Mouse (Mus musculus): Measurements from ENCODE around the gene Ugt1a7c.
"Not testable (repeated sequence)": the region's sequence is repeated elsewhere in the genome, so short reads cannot be mapped to it uniquely, and the experiment has no call there.

The Ugt1a7c gene

DNA sequence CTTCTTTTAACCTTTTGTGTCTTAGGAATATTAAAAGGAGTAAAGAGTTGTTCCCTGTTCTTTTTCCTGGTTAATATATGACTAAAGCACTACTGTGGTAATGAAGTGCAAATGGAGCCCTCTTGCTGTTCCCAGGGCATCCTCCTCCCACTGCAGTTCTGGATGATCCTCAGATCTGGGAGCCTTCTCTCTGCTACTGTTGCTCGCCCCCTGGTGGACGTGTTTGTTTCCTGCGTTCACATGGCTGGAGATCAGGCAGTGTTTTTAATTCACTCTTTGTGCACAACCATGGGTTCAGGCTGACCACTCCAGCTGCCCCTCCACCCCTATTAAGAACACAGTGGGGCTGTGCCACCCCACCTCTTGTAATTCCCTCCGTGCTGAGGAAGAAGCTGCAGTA lies 25.7 kb downstream of the Ugt1a7c start:
- DNase-seq (ENCODE audit: low spot score), result not testable (repeated sequence)

DNA sequence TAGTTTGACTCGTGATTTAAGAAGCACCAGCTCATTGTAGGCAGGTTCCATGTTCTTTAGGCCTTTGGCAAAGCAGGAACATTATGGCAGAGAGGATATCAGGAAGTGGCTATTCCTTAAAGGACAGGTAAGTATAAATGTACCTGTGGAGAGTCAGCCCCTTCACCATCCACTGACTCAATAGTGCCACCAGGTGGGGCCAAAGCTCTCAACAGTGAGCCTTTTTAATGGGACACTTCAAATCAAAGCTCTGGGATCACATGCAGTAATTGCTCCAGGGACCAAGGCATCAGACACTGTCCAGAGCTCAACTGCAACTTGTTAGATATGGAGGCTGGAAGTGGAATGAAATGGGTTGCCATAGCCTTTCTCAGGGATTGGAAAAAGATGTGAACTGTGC lies 26.7 kb downstream of the Ugt1a7c start:
- DNase-seq (ENCODE audit: low spot score), result not testable (repeated sequence)

DNA sequence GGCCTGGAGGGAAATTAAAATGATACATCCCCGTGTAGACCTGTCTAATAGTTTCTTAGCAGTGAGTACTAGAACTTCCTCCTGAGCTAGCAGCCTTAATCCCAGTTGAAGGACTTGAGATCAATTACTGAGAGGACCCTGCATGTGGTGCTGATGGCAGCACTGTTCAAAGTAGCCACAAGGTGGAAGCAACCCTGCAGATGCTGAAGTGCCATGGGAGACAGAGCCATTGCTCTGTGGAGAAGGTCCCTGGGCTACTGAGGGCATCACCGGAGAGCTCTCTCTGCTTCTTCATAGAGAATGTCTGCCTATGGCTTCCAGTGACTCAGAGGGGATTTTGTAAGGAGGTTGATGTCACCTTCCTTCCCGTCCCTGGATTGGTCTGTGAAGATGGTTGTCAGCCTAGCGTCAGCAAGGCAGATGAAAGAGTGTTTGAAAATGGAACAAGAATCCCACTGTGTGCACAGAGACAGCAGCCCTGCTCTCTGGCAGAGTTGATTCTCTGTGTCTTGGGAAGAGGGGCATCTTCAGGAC lies 31.0 kb downstream of the Ugt1a7c start:
- DNase-seq (ENCODE audit: low spot score), result not testable (repeated sequence)

DNA sequence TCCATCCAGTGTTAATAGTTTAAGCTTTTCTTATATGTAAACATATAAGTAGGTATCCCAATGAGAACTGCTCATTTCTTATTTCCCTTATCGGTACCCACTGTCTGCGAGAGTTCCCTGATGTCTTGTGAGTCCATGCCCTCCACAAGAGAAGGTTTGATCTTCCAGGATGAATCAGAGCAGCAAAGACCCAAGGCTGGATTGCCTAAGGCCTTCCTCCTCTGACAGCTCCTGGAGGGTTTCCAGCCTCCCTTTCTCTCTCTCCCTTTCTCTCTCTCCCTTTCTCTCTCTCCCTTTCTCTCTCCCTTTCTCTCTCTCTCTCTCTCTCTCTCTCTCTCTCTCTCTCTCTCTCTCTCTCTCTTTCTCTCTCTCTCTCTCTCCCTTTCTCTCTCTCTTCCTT lies 34.2 kb downstream of the Ugt1a7c start:
- DNase-seq (ENCODE audit: low spot score), result not testable (repeated sequence)

DNA sequence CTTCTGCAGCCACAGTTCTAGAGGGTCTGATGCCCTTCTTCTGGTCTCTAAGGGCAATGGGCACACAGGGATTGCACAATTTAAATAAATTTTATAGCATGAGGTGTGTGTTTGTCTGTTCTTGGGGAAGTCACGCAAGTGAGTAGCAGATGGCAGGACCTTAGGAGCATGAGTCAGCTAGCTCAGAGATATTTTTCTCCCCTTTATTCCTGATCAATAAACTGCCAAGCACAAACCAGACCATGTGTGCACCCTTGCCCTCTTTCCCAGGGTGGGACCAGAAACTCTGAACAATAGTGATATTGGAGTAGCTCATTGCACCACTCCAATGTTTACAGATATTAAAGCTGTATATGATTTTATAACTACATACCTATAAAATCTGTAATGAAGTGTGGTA lies 35.4 kb downstream of the Ugt1a7c start:
- DNase-seq (ENCODE audit: low spot score), result not testable (repeated sequence)

DNA sequence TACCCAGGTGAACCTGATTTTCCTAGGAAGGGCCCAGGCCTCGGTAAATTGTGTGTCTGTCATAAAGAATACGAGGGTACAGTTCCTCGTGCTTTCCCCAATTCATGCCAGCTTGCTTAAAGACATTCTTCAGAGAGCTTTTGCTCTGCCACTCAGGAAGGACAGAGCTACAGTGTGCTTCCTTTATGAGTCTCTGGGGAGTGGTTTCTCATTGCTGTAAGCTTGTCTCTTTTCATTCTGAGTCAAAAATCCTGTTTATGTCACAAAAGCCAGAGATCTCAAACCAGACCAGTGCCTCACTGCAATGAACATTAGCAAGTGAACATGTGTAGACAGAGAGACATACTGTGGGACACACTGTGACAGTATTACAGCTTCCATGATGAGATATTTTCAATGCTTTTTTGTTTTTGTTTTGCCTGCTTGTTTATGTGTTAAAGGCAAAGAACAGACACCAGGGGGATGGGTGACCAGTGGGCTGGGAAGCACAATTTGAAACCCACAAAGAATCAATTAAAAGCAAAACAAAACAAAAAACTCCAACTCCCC lies 39.1 kb downstream of the Ugt1a7c start:
- DNase-seq (ENCODE audit: low spot score), result no peak

DNA sequence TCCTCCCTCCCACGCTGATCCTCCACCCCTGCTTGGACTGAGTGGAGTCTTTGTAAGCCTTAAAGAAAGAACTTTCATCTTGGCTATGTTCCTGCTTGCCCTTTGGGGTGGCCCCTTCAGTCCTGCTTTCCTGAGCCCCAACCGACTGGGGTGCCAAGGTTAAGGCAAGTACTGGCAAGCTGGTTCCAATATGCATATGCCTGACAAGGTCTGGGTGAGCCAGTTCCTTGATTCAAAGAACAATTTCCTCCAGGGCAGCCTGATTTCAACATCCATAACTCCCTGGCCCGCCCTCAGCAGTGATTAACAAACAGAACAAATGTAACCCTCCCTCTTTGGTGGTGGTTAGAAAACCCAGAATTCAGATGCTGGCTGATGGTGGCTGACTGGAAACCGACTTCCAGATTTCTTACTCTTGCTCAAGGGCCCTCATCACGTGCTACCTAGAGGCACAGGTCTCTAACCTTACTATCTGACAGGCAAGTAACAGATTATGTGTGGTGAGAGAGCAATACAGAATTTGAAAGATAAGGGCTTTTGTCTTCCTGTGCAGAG lies 39.7 kb downstream of the Ugt1a7c start, which contains the start of gene Ugt1a6a:
Ugt1a6a (plus strand) TSS at position 353 of the 555 bp plus-strand sequence.
- DNase-seq (ENCODE audit: low spot score), result peak; percentile 33

DNA sequence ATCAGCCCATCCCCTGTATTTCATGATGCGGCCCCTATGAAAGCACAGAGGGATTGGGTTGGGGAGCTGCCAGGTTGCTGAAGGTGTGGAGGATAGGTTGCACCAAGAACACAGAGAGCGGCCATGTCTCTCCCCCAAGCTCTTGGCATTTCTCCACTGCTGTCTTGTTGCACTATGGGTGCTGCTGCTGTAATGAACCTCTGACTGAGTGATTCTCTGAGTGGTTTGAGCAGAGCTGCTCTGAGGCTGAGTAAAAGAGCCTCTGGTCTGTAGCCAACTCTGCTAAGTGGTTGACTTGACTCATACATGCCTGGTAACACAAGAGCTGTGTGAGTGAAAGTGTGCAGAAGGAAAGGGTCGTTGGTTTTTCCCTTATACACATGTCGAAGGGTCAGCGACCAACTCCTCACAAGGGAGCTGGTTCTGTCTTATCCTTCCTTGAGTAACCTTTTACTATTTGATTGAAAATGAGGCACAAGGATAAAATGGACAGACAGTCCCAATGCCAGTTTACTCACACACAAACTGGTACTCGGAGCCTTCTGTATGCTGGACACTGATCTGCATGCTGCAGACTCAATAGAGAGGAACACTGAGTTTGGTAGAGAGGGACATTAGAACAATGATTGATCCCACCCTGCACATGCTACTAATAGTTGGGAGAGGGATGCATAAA lies 40.5 kb downstream of the Ugt1a7c start:
- DNase-seq (ENCODE audit: low spot score), result not testable (repeated sequence)

DNA sequence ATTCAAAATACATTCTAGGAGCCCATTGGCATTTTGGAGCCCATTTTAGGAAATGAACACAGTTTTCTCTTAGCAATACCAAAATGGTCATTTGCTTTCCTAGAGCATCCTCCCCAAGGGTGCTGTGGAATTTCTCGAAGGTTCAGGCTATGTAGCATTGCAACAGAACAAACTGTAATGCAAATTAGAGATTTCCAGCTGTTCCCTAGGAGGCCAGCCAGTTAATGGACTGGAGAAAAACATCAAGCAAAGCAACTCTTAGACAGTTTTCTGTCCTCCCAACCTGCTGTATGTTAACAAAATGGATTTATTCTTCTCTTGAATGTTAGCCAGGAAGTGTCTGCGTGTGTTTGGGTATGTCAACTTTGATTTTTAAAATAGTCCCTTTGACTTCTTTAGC lies 41.8 kb downstream of the Ugt1a7c start:
- no peak for DNase-seq (ENCODE audit: low spot score)

DNA sequence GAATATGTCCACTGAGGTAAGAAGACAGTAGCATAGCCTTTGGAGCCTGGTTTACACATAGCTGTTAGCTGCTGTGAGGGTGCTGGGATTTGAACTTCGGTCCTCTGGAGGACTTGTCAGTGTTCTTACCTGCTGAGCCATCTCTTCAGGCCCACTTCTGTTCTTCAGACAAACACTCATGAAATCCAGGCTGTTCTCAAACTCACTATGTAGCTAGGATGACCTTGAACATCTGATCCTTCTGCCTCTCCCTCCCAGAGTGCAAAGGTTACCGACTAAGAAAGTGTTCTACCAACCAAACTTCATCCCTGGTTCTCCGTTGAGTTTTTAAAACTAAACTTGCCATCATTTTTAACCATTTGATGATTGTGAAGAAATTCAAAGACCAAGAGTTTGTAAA lies 42.4 kb downstream of the Ugt1a7c start:
- no peak for DNase-seq (ENCODE audit: low spot score)

DNA sequence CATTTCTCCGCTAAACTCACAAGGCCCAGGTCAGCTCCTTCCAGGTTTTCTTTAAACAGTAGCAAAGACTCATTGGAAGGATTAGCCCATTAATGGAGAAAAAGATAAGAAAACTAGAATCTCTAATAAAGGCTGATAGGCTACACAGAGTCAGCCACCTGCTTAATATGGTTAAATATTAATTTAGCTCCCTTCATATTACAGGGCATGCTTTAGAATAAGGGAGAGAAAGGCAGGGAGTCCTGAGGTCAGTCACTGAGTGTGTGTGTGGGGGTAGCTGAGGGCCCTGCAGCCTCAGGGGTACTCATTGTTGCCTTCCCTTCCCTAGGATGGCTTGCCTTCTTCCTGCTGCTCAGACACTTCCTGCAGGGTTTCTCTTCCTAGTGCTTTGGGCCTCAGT lies 43.3 kb downstream of the Ugt1a7c start:
- no peak for DNase-seq (ENCODE audit: low spot score)

DNA sequence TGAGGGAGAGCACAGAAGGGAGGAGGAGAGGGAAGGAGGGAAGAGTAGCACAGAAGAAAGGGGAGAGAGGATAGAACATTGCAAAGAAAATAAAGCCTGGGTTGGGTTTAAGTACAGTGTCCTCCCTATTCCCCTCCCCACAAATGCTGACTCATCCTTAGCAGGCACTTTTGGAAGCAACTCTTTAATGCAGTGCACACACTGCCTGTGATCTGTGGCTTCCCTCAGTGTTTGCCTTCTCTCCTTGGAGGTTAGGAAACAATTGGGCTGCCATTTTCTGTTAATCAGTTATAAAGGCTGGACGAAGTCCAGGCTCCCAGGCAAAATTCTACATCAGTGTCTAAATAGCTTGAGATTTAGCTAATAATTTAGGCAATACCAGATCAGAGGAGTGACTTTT lies 45.6 kb downstream of the Ugt1a7c start:
- not testable (repeated sequence) for DNase-seq (ENCODE audit: low spot score)

DNA sequence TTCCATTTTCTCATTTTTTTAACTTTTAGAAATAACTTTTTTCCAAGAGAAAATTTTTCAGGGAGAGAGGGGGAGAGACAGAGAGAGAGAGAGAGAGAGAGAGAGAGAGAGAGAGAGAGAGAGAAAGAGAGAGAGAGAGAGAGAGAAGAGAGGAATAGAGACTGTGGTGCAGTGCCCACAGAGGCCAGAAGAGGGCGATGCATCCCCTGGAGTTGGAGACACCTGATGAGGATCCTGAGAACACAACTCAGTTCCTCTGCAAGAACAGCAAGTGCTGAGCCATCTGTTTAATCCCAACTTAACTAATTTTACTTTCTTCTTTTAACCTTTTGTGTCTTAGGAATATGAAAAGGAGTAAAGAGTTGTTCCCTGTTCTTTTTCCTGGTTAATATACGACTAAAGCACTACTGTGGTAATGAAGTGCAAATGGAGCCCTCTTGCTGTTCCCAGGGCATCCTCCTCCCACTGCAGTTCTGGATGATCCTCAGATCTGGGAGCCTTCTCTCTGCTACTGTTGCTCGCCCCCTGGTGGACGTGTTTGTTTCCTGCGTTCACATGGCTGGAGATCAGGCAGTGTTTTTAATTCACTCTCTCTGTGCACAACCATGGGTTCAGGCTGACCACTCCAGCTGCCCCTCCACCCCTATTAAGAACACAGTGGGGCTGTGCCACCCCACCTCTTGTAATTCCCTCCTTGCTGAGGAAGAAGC lies 49.3 kb downstream of the Ugt1a7c start:
- DNase-seq (ENCODE audit: low spot score), result peak; percentile 51

DNA sequence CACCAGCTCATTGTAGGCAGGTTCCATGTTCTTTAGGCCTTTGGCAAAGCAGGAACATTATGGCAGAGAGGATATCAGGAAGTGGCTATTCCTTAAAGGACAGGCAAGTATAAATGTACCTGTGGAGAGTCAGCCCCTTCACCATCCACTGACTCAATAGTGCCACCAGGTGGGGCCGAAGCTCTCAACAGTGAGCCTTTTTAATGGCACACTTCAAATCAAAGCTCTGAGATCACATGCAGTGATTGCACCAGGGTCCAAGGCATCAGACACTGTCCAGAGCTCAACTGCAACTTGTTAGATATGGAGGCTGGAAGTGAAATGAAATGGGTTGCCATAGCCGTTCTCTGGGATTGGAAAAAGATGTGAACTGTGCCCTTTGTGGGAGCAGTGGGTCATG lies 50.4 kb downstream of the Ugt1a7c start:
- not testable (repeated sequence) for DNase-seq (ENCODE audit: low spot score)

DNA sequence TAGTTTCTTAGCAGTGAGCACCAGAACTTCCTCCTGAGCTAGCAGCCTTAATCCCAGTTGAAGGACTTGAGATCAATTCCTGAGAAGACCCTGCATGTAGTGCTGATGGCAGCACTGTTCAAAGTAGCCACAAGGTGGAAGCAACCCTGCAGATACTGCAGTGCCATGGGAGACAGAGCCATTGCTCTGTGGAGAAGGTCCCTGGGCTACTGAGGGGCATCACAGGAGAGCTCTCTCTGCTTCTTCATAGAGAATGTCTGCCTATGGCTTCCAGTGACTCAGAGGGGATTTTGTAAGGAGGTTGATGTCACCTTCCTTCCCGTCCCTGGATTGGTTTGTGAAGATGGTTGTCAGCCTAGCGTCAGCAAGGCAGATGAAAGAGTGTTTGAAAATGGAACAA lies 55.3 kb downstream of the Ugt1a7c start:
- not testable (repeated sequence) for DNase-seq (ENCODE audit: low spot score)

DNA sequence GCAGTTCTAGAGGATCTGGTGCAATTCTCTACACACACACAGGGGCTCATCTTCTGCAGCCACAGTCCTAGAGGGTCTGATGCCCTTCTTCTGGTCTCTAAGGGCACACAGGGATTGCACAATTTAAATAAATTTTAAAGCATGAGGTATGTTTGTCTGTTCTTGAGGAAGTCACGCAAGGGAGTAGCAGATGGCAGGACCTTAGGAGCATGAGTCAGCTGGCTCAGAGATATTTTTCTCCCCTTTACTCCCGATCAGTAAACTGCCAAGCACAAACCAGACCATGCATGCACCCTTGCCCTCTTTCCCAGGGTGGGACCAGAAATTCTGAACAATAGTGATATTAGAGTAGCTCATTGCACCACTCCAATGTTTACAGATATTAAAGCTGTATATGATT lies 63.6 kb downstream of the Ugt1a7c start:
- no peak for DNase-seq (ENCODE audit: low spot score)

DNA sequence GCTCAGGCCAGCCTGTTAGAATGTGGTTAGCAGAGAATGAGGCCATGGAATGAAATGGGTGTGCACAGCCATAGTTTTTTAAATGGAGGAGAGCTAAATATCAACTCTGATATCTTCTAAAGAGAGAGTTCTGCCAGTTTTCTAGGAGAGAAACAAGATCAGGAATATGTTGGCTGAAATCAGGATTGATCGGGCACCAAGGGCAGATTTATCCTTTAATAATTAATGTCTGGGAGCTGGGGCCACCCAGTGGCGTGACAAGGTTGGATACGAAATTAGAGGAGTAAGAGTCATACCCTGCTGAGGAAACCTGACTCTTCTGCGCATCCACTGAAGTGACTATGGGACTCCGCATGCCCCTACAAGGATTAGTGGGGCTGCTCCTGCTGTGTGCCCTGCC lies 70.8 kb downstream of the Ugt1a7c start, which contains the start of gene Ugt1a5:
Ugt1a5 (plus strand) TSS at position 302 of the 400 bp plus-strand sequence.
- no peak for DNase-seq (ENCODE audit: low spot score)

DNA sequence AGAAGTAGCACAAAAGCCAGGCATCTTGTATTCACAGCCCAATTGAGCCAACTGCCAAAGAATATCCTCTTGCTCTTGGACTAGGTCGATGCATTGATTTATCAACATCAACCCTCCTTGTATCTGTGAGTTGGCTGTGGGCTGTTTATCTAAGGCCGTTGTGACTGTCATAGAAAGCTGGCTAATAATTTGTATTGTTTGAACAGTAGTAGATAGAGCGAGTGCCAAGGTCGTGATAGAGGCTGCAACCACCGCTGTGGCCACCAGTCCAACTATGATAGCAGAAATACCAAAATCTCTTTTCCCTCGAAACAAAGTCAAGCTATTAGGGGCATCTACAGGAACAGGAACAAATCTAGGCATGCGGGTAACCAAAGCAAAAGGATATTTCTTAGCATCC lies 77.3 kb downstream of the Ugt1a7c start:
- DNase-seq (ENCODE audit: low spot score), result not testable (repeated sequence)

DNA sequence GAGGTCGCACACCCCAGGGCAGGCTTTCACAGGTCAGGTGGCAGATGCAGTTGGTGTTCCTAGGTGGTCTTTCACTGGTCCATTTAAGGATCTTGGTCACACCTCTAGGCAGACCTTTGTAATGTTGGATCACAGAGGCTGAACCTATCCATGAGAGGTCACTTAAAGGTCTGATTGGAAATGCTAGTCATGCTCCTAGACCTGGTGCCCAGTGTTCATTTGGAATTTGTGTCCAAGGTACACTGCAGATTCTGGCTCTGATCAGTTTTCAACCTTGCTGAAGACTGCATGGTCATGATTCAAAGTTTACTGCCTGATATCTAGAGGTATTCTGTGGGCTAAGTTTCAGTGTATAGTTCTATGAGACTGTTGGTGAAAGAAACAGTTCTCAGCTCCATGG lies 84.8 kb downstream of the Ugt1a7c start:
- no peak for DNase-seq (ENCODE audit: low spot score)

DNA sequence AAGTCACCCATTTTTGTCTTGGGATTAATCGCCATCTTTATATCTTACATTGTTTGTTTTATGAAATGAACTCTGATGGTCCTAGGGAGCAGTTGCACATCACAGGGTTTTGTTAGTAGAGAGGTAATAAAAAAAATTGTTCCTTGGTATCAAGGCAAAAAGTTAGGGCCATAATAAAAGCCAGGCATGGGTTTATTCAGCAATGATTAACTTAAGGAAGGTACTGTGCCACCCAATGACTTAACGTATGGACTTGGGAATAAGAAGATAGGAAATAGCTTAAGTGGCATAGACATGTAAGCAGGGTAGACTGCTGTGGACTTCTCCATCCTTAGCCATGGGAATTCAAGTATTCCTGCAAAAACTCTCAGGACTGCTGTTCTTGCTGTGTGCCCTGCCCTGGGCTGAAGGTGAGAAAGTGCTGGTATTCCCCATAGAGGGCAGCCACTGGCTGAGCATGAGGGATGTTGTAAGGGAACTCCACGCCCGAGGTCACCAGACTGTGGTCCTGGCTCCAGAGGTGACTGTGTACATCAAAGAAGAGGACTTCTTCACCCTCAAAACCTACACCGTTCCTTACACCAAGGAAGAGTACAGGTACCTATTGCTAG lies 91.6 kb downstream of the Ugt1a7c start:
- no peak for DNase-seq (ENCODE audit: low spot score)

DNA sequence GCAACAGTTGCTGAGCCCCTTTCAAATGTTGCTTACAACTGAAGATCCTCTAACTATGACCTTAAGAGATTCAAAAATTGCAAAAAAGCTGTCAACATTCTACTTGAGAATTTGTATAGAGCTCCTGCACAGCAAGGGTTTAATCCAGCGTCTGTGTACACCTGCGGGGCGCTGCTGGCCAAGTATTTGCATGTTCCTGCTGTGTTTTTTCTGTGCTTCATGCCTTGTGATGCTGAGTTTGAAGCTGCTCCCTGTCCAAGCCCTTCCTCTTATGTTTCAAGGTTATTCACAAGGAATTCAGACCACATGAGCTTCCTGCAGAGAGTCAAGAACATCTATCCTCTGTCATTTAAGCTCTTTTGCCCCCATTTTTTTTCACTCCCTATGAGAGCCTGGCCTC lies 97.3 kb downstream of the Ugt1a7c start:
- DNase-seq (ENCODE audit: low spot score), result no peak

DNA sequence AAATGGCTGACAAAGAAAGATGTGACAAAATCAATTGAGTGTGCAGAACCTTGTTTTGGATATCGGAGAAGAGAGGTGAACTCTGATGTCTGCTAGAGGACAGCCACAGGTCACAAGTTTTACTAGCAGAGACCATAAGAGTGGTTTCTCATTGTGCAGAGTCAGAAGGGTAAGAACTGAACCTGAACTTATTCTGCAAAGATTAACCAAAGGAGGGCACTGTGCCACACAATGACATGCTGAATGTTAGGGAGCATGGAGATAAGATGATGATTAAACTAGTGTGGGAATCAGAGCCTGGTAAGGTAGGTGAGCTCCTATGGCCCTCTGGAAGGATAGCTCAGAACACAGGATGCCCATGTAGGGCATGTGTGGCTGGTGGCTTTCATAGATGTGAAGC lies 100.8 kb downstream of the Ugt1a7c start:
- no peak for DNase-seq (ENCODE audit: low spot score)

All from ovary, postnatal 36 days (tissue).